Mouse (Mus musculus) midbrain, embryonic 14.5 days (tissue): ENCODE measurements at regions not wholly inside any gene's neighbourhood (a gene's known extent, or its start where the extent isn't known, plus 50 kb on each side); places are given as distances from the start of the nearest gene placed in this dataset.

Experiments
- ATAC-seq: fragments of 200-750 bp; cut with Nextera tagmentation; 2 replicates; pipeline ENCODE4 v1.8.0; 2017; ENCODE audit warnings: moderate number of reproducible peaks, moderate library complexity; ENCODE audit not compliant: low FRiP score, low TSS enrichment
- DNase-seq: peaks from one replicate; pipeline ENCODE4 v3.0.0-alpha.2; 2015
- H3K27ac ChIP-seq: fragments of 300-500 bp; sonication (generic); replicated peaks from 2 replicates; pipeline ENCODE4 v1.5.1; 2014; ENCODE audit warnings: mild to moderate bottlenecking, low read depth, low read length, moderate library complexity
- H3K27me3 ChIP-seq: fragments of 300-500 bp; sonication (generic); 2 replicates; pipeline ENCODE4 v1.6.1; 2014; ENCODE audit warnings: low read length, control low read depth, mixed read lengths; ENCODE audit not compliant: control insufficient read depth, insufficient read depth
- H3K36me3 ChIP-seq: fragments of 300-500 bp; sonication (generic); 2 replicates; pipeline ENCODE4 v1.6.1; 2014; ENCODE audit warnings: low read length, control low read depth; ENCODE audit not compliant: control insufficient read depth, insufficient read depth
- H3K4me1 ChIP-seq: fragments of 300-500 bp; sonication (generic); 2 replicates; pipeline ENCODE4 v1.6.1; 2014; ENCODE audit warnings: mild to moderate bottlenecking, antibody characterized with exemption, low read length, control low read depth; ENCODE audit not compliant: control insufficient read depth, insufficient read depth
- H3K4me2 ChIP-seq: fragments of 300-500 bp; sonication (generic); 2 replicates; pipeline ENCODE4 v1.6.1; 2014; ENCODE audit warnings: mild to moderate bottlenecking, low read length, moderate library complexity
- H3K4me3 ChIP-seq: fragments of 300-500 bp; sonication (generic); replicated peaks from 2 replicates; pipeline ENCODE4 v1.5.1; 2014; ENCODE audit warnings: low read depth, low read length
- H3K9ac ChIP-seq: fragments of 300-500 bp; sonication (generic); replicated peaks from 2 replicates; pipeline ENCODE4 v1.6.1; 2014; ENCODE audit warnings: mild to moderate bottlenecking, low read length, moderate library complexity
- H3K9me3 ChIP-seq: fragments of 300-500 bp; sonication (generic); 2 replicates; pipeline ENCODE4 v1.6.1; 2016; ENCODE audit warnings: low read length, control low read depth, mixed read lengths; ENCODE audit not compliant: control insufficient read depth
- WGBS: fragments of 180-500 bp; shearing (Covaris S2); extraction: QIAGEN DNeasy Blood & Tissue Kit; methylation state at CpG from one replicate; pipeline ENCODE4 v1.1.7; 2014; 5-methylcytosine and 5-hydroxymethylcytosine counted together

GRCm38 (mm10) chr15:40448623-40449022 lies 314.5 kb downstream of the 9330182O14Rik start:
- Histone ChIP-seq H3K9me3 (no peaks in the 10 kb centered on the region), H3K36me3 (no peaks in the 10 kb centered on the region), H3K4me1 (no peaks in the 10 kb centered on the region), H3K27me3 (no peaks in the 10 kb centered on the region), H3K4me2 (no peak overlapping the region), H3K4me3 (no peak overlapping the region), H3K27ac (no peak overlapping the region), H3K9ac (no peak overlapping the region)
- 94% methylated on average over 1 of the region's 1 CpGs for WGBS
- ATAC-seq (no peak), DNase-seq (no peak)

GRCm38 (mm10) chr15:40453235-40453634 lies 319.1 kb downstream of the 9330182O14Rik start:
- Histone ChIP-seq H3K4me2 (no peak overlapping the region), H3K4me1 (no peaks in the 10 kb centered on the region), H3K27ac (no peak overlapping the region), H3K4me3 (no peak overlapping the region), H3K9ac (no peak overlapping the region), H3K36me3 (no peaks in the 10 kb centered on the region), H3K9me3 (no peaks in the 10 kb centered on the region), H3K27me3 (no peaks in the 10 kb centered on the region)
- DNase-seq (no peak), ATAC-seq (no peak)
- 77% methylated on average over 2 of the region's 2 CpGs for WGBS

DNA sequence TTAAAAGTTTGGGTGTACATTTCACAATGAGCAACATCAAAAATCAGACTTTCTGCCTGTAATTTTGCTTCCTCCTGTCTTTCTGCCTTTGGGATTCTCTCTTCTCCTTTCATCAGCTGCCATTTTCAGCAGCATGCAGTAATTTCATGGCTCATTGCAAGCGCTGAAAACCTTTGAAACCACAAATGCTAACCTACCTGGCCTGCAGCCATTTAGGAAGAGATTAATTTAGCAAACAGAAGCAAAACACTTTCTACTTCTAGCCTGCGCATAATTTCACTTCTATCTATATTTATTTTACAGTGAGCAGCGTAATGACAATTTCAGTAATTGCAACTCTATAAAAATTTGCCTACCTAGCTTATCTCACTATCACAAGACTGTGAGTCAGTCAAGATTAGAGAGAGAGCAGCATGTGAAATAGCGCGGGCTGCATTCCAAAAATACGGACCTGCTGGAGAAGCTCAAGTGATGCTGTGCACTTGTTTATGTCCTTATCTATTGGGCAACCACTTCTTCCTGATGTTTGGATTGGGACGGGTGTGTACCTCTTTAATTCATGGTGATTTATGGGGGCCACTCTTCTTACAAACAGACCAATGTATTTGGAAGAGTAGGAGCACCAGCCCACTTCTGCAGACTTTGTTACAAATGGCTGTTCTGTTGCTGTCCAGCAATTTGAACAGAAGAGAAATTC lies 341.6 kb downstream of the 9330182O14Rik start:
- WGBS: 64% methylated on average over 7 of the region's 7 CpGs
- H3K4me1 ChIP-seq: peaks cover 17% of the 10 kb centered on the region; the same call in 1 of the 2 replicates
- no peaks in the 10 kb centered on the region for H3K36me3 ChIP-seq
- DNase-seq (peak; percentile 66), ATAC-seq (no peak)
- no peak overlapping the region for H3K4me2 ChIP-seq
- no peaks in the 10 kb centered on the region for H3K9me3 ChIP-seq
- no peak overlapping the region for H3K9ac ChIP-seq
- H3K27ac ChIP-seq: peak overlapping the region; percentile 49; the same call in 1 of the 2 replicates
- H3K4me3 ChIP-seq: no peak overlapping the region
- no peaks in the 10 kb centered on the region for H3K27me3 ChIP-seq

GRCm38 (mm10) chr15:40480386-40480785 lies 346.2 kb downstream of the 9330182O14Rik start:
- H3K4me2 ChIP-seq: no peak overlapping the region
- no peak overlapping the region for H3K9ac ChIP-seq
- no peaks in the 10 kb centered on the region for H3K27me3 ChIP-seq
- 68% methylated on average over 1 of the region's 1 CpGs for WGBS
- H3K4me1 ChIP-seq: 0 out of 2 replicates have a peak, but pooled peaks cover 7% of the 10 kb centered on the region
- H3K9me3 ChIP-seq: no peaks in the 10 kb centered on the region
- ATAC-seq: no peak
- H3K4me3 ChIP-seq: no peak overlapping the region
- H3K27ac ChIP-seq: no peak overlapping the region
- H3K36me3 ChIP-seq: no peaks in the 10 kb centered on the region
- DNase-seq: no peak

DNA sequence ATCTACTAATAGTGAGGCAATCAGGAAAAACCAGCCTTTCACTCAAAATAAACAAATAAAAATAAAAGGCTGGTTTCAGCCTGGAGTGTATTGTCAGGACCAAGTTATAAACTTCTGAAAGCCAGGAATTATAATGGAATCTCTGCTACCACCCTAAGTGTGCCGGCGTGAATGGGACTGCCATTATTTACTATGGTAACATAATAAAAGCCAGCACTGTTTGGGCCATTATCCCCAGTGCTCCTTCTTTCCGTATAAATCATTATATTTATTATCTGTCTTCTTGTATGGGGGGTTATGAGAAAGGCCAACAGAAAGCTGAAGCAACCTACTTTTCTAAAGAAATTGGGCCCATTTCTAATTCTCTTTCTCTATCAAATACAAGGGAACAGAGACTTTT lies 347.1 kb downstream of the 9330182O14Rik start:
- Histone ChIP-seq H3K9me3 (no peaks in the 10 kb centered on the region), H3K4me2 (no peak overlapping the region), H3K27ac (no peak overlapping the region), H3K9ac (no peak overlapping the region), H3K4me1 (no peaks in the 10 kb centered on the region), H3K36me3 (no peaks in the 10 kb centered on the region), H3K27me3 (no peaks in the 10 kb centered on the region), H3K4me3 (no peak overlapping the region)
- WGBS: 72% methylated on average over 3 of the region's 3 CpGs
- ATAC-seq: no peak
- DNase-seq: no peak

GRCm38 (mm10) chr15:40485997-40486396 lies 351.8 kb downstream of the 9330182O14Rik start:
- Histone ChIP-seq H3K9ac (no peak overlapping the region), H3K4me2 (no peak overlapping the region), H3K36me3 (no peaks in the 10 kb centered on the region), H3K27ac (no peak overlapping the region), H3K27me3 (no peaks in the 10 kb centered on the region), H3K9me3 (no peaks in the 10 kb centered on the region), H3K4me1 (no peaks in the 10 kb centered on the region), H3K4me3 (no peak overlapping the region)
- ATAC-seq: no peak
- DNase-seq: no peak
- WGBS: 92% methylated on average over 1 of the region's 1 CpGs

- ATAC-seq (no peak), DNase-seq (peak; percentile 25)
- Histone ChIP-seq H3K4me3 (no peak overlapping the region), H3K4me2 (no peak overlapping the region), H3K9me3 (no peaks in the 10 kb centered on the region), H3K9ac (no peak overlapping the region), H3K27ac (0 out of 2 replicates have a peak overlapping the region, but pooled peaks have one; percentile 32), H3K36me3 (no peaks in the 10 kb centered on the region), H3K27me3 (no peaks in the 10 kb centered on the region), H3K4me1 (0 out of 2 replicates have a peak, but pooled peaks cover 5% of the 10 kb centered on the region)
- 39% methylated on average over 11 of the region's 11 CpGs for WGBS
Observed at GRCm38 (mm10) chr15:40501180-40502125, 367.3 kb downstream of the 9330182O14Rik start.

DNA sequence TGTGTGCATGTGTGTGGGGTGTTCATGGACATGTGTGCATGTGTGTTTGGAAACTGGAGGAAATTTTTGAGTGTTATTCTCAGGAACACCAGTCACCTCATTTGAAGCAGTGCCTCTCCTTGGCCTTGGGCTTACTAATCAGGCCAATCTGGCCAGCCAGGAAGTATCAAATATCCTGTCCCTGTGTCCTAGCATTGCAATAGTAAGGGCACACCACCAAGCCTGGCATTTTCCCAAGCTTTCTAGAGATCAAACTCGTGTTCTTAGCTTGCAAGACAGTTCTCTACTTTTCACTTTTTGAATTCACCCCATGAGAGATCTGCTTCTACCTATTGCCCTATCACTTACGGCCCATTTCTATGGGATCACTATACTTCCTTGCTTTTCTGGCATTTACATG lies 376.7 kb downstream of the 9330182O14Rik start:
- H3K4me3 ChIP-seq: no peak overlapping the region
- H3K27me3 ChIP-seq: no peaks in the 10 kb centered on the region
- H3K36me3 ChIP-seq: no peaks in the 10 kb centered on the region
- H3K4me2 ChIP-seq: no peak overlapping the region
- WGBS: 80% methylated on average over 2 of the region's 2 CpGs
- ATAC-seq: no peak
- no peak overlapping the region for H3K27ac ChIP-seq
- no peak overlapping the region for H3K9ac ChIP-seq
- no peak for DNase-seq
- no peaks in the 10 kb centered on the region for H3K4me1 ChIP-seq
- H3K9me3 ChIP-seq: no peaks in the 10 kb centered on the region
